Comparison of ENCODE assay signal across 10 mouse cellular contexts in genomic region chr11:58916879-58917744, GRCm38 (mm10). TPM values are rescaled to one million over a fixed set of nuclear protein-coding genes. Genes with fewer than 3 reads are reported as not detected.
DNase-seq lines count a peak whose midpoint lies in the region; TF ChIP-seq lines count a peak whose summit lies in the region.
"Had no signal": no experiment of that assay in that cellular context is flagged by ENCODE, and none has a peak within 500 bp of the region (broad histone marks: within the 10 kb centered on the region; RNA-seq: fewer than 3 reads in every experiment).

No protein-coding gene starts in this region.

- no peaks in the 10 kb centered on the region for H3K9me3 ChIP-seq in limb, embryonic 10.5 days (replicated peaks)
- H3K9me3 ChIP-seq: hindbrain, embryonic 15.5 days had no signal

- peak; percentile 42; the same call in 1 of the 2 replicates for TF ChIP-seq CTCF in cerebellum, adult 2 months (IDR thresholded peaks at IDR 0.05; ENCODE audit: borderline replicate concordance, insufficient read depth, low read depth, low read length)

- WGBS in cerebellum, adult 2 months, result 29% methylated on average over 14 of the region's 14 CpGs
- 59% methylated on average over 14 of the region's 14 CpGs for WGBS in limb, embryonic 10.5 days

- TF ChIP-seq POLR2A in cerebellum, adult 2 months (IDR thresholded peaks at IDR 0.05; ENCODE audit: borderline replicate concordance, insufficient read depth, low read length), result no peak

- intact Hi-C loops in left cerebral cortex, postnatal 4 days (cut with DNase I), result no loop called here
- intact Hi-C loops in left cerebral cortex, postnatal 25 days (cut with DNase I), result loop anchor here (10.0 kb wide), 1 partner anchor 512 kb away; no protein-coding TSS in a partner anchor

- H3K27ac ChIP-seq in cerebellum, adult 2 months (ENCODE audit: insufficient read depth, low read length), result no peak overlapping the region
- H3K27ac ChIP-seq in limb, embryonic 10.5 days, result no peak overlapping the region
- H3K27ac ChIP-seq: hindbrain, embryonic 15.5 days had no signal

- H3K36me3 ChIP-seq in limb, embryonic 10.5 days, result no peaks in the 10 kb centered on the region
- H3K36me3 ChIP-seq: hindbrain, embryonic 15.5 days had no signal

- no peak for DNase-seq in cerebellum, adult 2 months
- no peak for DNase-seq in cerebellum, adult 11 months
- DNase-seq in left cerebral cortex, postnatal 4 days, result peak; percentile 43
- no peak for DNase-seq in left cerebral cortex, postnatal 25 days (ENCODE audit: low spot score in 2 of 2)
- peak; percentile 77 for DNase-seq in c-Kit-positive CD71-negative TER-119-negative erythroid progenitor cells, embryonic 14.5 days (ENCODE audit: low read depth)
- DNase-seq in limb, embryonic 10.5 days (ENCODE audit: low spot score), result peak; percentile 60
- DNase-seq in naive thymus-derived CD4-positive, alpha-beta T cell, adult 2 months (ENCODE audit: low read depth), result peak; percentile 86
- DNase-seq in yolk sac, embryonic 10.5 days (ENCODE audit: low spot score), result no peak

- H3K27me3 ChIP-seq in cerebellum, adult 2 months (ENCODE audit: control insufficient read depth, insufficient read depth, low read length), result no peaks in the 10 kb centered on the region
- no peaks in the 10 kb centered on the region for H3K27me3 ChIP-seq in limb, embryonic 10.5 days (ENCODE audit: low read depth, poor library complexity, severe bottlenecking)
- H3K27me3 ChIP-seq: hindbrain, embryonic 15.5 days had no signal

- H3K4me3 ChIP-seq in cerebellum, adult 2 months (replicated peaks; ENCODE audit: insufficient read depth, low read depth, low read length), result no peak overlapping the region
- no peak overlapping the region for H3K4me3 ChIP-seq in limb, embryonic 10.5 days
- H3K4me3 ChIP-seq: hindbrain, embryonic 15.5 days had no signal

- H3K4me1 ChIP-seq in cerebellum, adult 2 months (ENCODE audit: control insufficient read depth, insufficient read depth, low read length), result peaks cover 4% of the 10 kb centered on the region; the same call in 1 of the 2 replicates
- peaks cover 16% of the 10 kb centered on the region for H3K4me1 ChIP-seq in limb, embryonic 10.5 days

RNA-seq across cellular contexts. Expression of gene Btnl10, which starts 0.6 kb away (rescaled TPM):
- polyA plus RNA-seq in cerebellum, adult 2 months (2012; rRNA removed), result not detected in 2 replicates
- under 1 TPM; 0.20 to 0.40 TPM for total RNA-seq in left cerebral cortex, postnatal 4 days (2021)
- total RNA-seq in left cerebral cortex, postnatal 25 days (2021), result not detected
- 0.05 TPM in 1 of 2 replicates, not detected in the other for polyA plus RNA-seq in limb, embryonic 10.5 days (2016; fragmentation: Nextera tagmentation; extraction: Ambion mirVana)
- polyA plus RNA-seq: C2C12; hindbrain, embryonic 15.5 days had no signal

RNA-seq across cellular contexts. Expression of gene Zfp39, which starts 13.1 kb away (rescaled TPM):
- 5.4 and 6.3 TPM in 2 replicates for polyA plus RNA-seq in cerebellum, adult 2 months (2012; rRNA removed)
- total RNA-seq in left cerebral cortex, postnatal 4 days (2021), result 10 to 100 TPM; 11.9 to 12.4 TPM
- 1 to 10 TPM; 8.2 to 9.4 TPM for total RNA-seq in left cerebral cortex, postnatal 25 days (2021)
- 5.7 and 6.9 TPM in 2 replicates for polyA plus RNA-seq in limb, embryonic 10.5 days (2016; fragmentation: Nextera tagmentation; extraction: Ambion mirVana)

RNA-seq across cellular contexts. Expression of gene Rnf187, which starts 21.6 kb away (rescaled TPM):
- 578 and 589 TPM in 2 replicates for polyA plus RNA-seq in cerebellum, adult 2 months (2012; rRNA removed)
- total RNA-seq in left cerebral cortex, postnatal 4 days (2021), result 100 to 1,000 TPM; 386 to 426 TPM
- 100 to 1,000 TPM; 480 to 498 TPM for total RNA-seq in left cerebral cortex, postnatal 25 days (2021)
- 222 and 238 TPM in 2 replicates for polyA plus RNA-seq in limb, embryonic 10.5 days (2016; fragmentation: Nextera tagmentation; extraction: Ambion mirVana)

RNA-seq across cellular contexts. Expression of gene Hist3h2ba, which starts 31.6 kb away (rescaled TPM):
- 154 and 186 TPM in 2 replicates for polyA plus RNA-seq in cerebellum, adult 2 months (2012; rRNA removed)
- 100 to 1,000 TPM; 299 to 314 TPM for total RNA-seq in left cerebral cortex, postnatal 4 days (2021)
- total RNA-seq in left cerebral cortex, postnatal 25 days (2021), result 100 to 1,000 TPM in 1 of 2 experiments, 10 to 100 TPM in 1; 90.4 to 111 TPM
- polyA plus RNA-seq in limb, embryonic 10.5 days (2016; fragmentation: Nextera tagmentation; extraction: Ambion mirVana), result 3.2 and 4.5 TPM in 2 replicates

RNA-seq across cellular contexts. Expression of gene Hist3h2a, which starts 37.4 kb away (rescaled TPM):
- polyA plus RNA-seq in cerebellum, adult 2 months (2012; rRNA removed), result 41.3 and 43.2 TPM in 2 replicates
- total RNA-seq in left cerebral cortex, postnatal 4 days (2021), result 100 to 1,000 TPM in 1 of 2 experiments, 10 to 100 TPM in 1; 95.0 to 101 TPM
- total RNA-seq in left cerebral cortex, postnatal 25 days (2021), result 10 to 100 TPM; 62.2 to 64.8 TPM
- polyA plus RNA-seq in limb, embryonic 10.5 days (2016; fragmentation: Nextera tagmentation; extraction: Ambion mirVana), result 8.4 and 11.3 TPM in 2 replicates

Comparison
In these comparisons a context has a peak if more than half of its experiments do, and no peak if none do; other contexts are left out.
1. DNase-seq: peak in left cerebral cortex, postnatal 4 days (single experiment), c-Kit-positive CD71-negative TER-119-negative erythroid progenitor cells, embryonic 14.5 days (single experiment), limb, embryonic 10.5 days (single experiment) and naive thymus-derived CD4-positive, alpha-beta T cell, adult 2 months (single experiment); none in cerebellum, adult 2 months (0 of 2), cerebellum, adult 11 months (single experiment), left cerebral cortex, postnatal 25 days (0 of 2) and yolk sac, embryonic 10.5 days (single experiment).